In the genomic region with DNA sequence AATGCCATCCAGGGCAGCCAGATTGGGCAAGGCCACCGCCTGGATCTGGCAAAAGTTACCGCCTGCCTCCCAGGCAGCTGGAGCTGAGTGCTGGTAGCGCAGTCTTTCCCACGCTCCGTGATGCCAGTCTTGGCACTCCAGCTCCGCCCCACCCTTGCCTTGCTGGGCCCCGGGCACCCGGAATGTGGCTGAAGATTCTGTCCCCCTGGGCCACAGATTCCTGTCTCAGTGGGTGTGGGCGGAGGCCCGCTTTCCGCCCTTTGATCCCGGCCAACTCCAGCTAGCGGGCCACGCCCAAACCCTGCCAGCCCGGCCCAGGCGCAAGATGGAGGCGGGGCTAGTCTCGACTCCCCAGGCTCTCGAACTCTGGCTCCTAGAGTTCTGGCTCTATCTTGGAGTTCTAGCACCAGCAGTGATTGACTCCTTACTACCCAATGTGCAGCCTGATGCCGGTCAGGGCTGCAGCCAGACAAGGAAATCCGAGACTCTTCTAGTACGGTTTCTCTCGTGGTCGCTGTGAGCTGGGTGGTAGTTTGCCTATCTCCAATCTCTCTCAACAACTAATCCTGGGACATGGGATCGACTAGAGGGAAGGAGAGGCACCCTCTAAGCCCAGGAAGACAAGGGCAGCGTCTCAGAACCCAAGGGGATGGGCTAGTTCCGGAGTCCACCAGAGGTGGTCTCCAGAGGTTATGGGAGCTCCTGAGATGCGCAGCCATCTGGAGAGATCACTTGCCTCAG, we compare ENCODE assay signal across 8 mouse cellular contexts. TPM values are rescaled to one million over a fixed set of nuclear protein-coding genes. Genes with fewer than 3 reads are reported as not detected.
DNase-seq lines count a peak whose midpoint lies in the region; ATAC-seq lines count a peak whose summit lies in the region.

No protein-coding gene starts in this region.

- WGBS in intestine, embryonic 14.5 days, result 5% methylated on average over 28 of the region's 28 CpGs
- WGBS in liver, embryonic 13.5 days (ENCODE audit: insufficient replicate concordance), result 5% methylated on average over 28 of the region's 28 CpGs

- no peak overlapping the region for H3K27ac ChIP-seq in intestine, embryonic 14.5 days (ENCODE audit: low read depth)
- H3K27ac ChIP-seq in liver, embryonic 13.5 days, result no peak overlapping the region

- peaks cover 56% of the 10 kb centered on the region for H3K27me3 ChIP-seq in intestine, embryonic 14.5 days (replicated peaks; ENCODE audit: control insufficient read depth, insufficient read depth, low read length)
- peaks cover 89% of the 10 kb centered on the region for H3K27me3 ChIP-seq in liver, embryonic 13.5 days

- DNase-seq in ovary, adult 18-20 months (ENCODE audit: low spot score), result peak; percentile 41
- no peak for DNase-seq in ovary, postnatal 10 days (ENCODE audit: low spot score)
- DNase-seq in embryo, embryonic 10 days (ENCODE audit: low spot score), result peak; percentile 62
- peak; percentile 99 for DNase-seq in heart, adult 11 months
- DNase-seq in intestine, embryonic 14.5 days (ENCODE audit: low spot score), result peak; percentile 75
- peak; percentile 39 for DNase-seq in liver, embryonic 13.5 days
- DNase-seq in naive thymus-derived CD4-positive, alpha-beta T cell, adult 2 months (ENCODE audit: low read depth), result peak; percentile 70
- no peak for DNase-seq in right cerebral cortex, postnatal 14 days

- no peak overlapping the region for H3K9ac ChIP-seq in intestine, embryonic 14.5 days (ENCODE audit: low read length)
- no peak overlapping the region for H3K9ac ChIP-seq in liver, embryonic 13.5 days

- H3K4me2 ChIP-seq in intestine, embryonic 14.5 days (ENCODE audit: low read length), result peak overlapping the region; percentile 80
- peak overlapping the region; percentile 50 for H3K4me2 ChIP-seq in liver, embryonic 13.5 days

- H3K9me3 ChIP-seq in intestine, embryonic 14.5 days (ENCODE audit: control insufficient read depth, low read length), result no peaks in the 10 kb centered on the region
- no peaks in the 10 kb centered on the region for H3K9me3 ChIP-seq in liver, embryonic 13.5 days (replicated peaks)

- H3K4me1 ChIP-seq in intestine, embryonic 14.5 days (replicated peaks; ENCODE audit: control insufficient read depth, insufficient read depth, low read length), result peaks cover 25% of the 10 kb centered on the region
- H3K4me1 ChIP-seq in liver, embryonic 13.5 days (replicated peaks), result peaks cover 24% of the 10 kb centered on the region

- peak; percentile 22; the same call in 1 of the 2 replicates for ATAC-seq in intestine, embryonic 14.5 days (replicated peaks; ENCODE audit: low FRiP score, low TSS enrichment, low read depth)
- ATAC-seq in liver, embryonic 13.5 days (ENCODE audit: low read depth), result peak; percentile 39

- no peaks in the 10 kb centered on the region for H3K36me3 ChIP-seq in intestine, embryonic 14.5 days (ENCODE audit: control insufficient read depth, insufficient read depth, low read length)
- H3K36me3 ChIP-seq in liver, embryonic 13.5 days, result no peaks in the 10 kb centered on the region

- 0 out of 2 replicates have a peak overlapping the region, but pooled peaks have one; percentile 2 for H3K4me3 ChIP-seq in intestine, embryonic 14.5 days (ENCODE audit: low read depth, low read length)
- 0 out of 2 replicates have a peak overlapping the region, but pooled peaks have one; percentile 14 for H3K4me3 ChIP-seq in liver, embryonic 13.5 days (replicated peaks)

RNA-seq across cellular contexts. Expression of a gene that starts 8.5 kb away (rescaled TPM):
- 0.42 and 0.50 TPM in 2 replicates for polyA plus RNA-seq in intestine, embryonic 14.5 days (2014; fragmentation: Nextera tagmentation; extraction: Ambion mirVana)
- polyA plus RNA-seq in liver, embryonic 13.5 days (2015; fragmentation: Nextera tagmentation; extraction: Ambion mirVana), result 0.23 and 0.30 TPM in 2 replicates

RNA-seq across cellular contexts. Expression of a gene that starts 47.3 kb away (rescaled TPM):
- polyA plus RNA-seq in intestine, embryonic 14.5 days (2014; fragmentation: Nextera tagmentation; extraction: Ambion mirVana), result 116 and 126 TPM in 2 replicates
- polyA plus RNA-seq in liver, embryonic 13.5 days (2015; fragmentation: Nextera tagmentation; extraction: Ambion mirVana), result 69.5 and 76.9 TPM in 2 replicates

RNA-seq across cellular contexts. Expression of a gene that starts 53.1 kb away (rescaled TPM):
- polyA plus RNA-seq in intestine, embryonic 14.5 days (2014; fragmentation: Nextera tagmentation; extraction: Ambion mirVana), result 4.1 and 4.4 TPM in 2 replicates
- 0.13 and 0.20 TPM in 2 replicates for polyA plus RNA-seq in liver, embryonic 13.5 days (2015; fragmentation: Nextera tagmentation; extraction: Ambion mirVana)

Comparison
In these comparisons a context has a peak if more than half of its experiments do, and no peak if none do; other contexts are left out.
1. DNase-seq: peak in ovary, adult 18-20 months (single experiment), embryo, embryonic 10 days (single experiment), heart, adult 11 months (single experiment), intestine, embryonic 14.5 days (single experiment), liver, embryonic 13.5 days (single experiment) and naive thymus-derived CD4-positive, alpha-beta T cell, adult 2 months (single experiment); none in ovary, postnatal 10 days (single experiment) and right cerebral cortex, postnatal 14 days (single experiment).